Mouse (Mus musculus) kidney, adult 2 months (tissue): ENCODE results near the gene Spred3.

Experiments used
- CTCF ChIP-seq: fragments of 200-500 bp; conservative IDR thresholded peaks from 2 replicates; pipeline ENCODE4 v1.5.1; 2011; ENCODE audit warnings: low read depth, mild to moderate bottlenecking, control low read depth, low read length, moderate library complexity, mixed read lengths; ENCODE audit not compliant: insufficient read depth, insufficient read length
- POLR2A ChIP-seq: fragments of 200-500 bp; IDR thresholded peaks from one replicate; pipeline ENCODE4 v1.6.1; 2011; ENCODE audit warnings: low read depth, low read length, control low read depth

DNA sequence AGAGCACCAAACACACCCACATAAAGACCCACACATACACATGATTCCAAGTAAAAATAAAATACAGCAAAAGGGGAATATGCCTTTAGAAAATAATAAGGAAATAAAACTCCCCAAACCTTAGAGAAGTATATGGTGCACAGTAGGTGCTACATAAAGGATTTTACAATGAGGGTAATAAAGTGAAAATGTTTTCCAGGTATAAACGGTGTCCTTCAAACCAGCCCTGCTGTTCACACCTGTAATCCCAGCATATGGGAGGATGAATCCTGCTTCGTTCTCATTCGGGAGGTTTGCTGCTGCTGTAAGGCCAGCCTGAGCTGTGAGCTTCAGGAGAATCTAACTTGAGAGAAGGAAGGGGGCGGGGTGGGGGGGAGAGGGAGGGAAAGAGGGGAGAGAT is 36.0 kb downstream of the Spred3 start:
- TF ChIP-seq POLR2A (no peak), CTCF (no peak)
